Mouse (Mus musculus): Measurements from ENCODE around the gene Gm3173.
"Not testable (repeated sequence)": the region's sequence is repeated elsewhere in the genome, so short reads cannot be mapped to it uniquely, and the experiment has no call there.

Gm3173 gene

GRCm38 (mm10) chr14:4430692-4431091, at the start of gene Gm3173:
Gm3173 (plus strand) TSS chr14:4430992.
- DNase-seq (ENCODE audit: low spot score): not testable (repeated sequence)

- DNase-seq (ENCODE audit: low spot score): not testable (repeated sequence)
These were observed 45.2 kb upstream of the Gm3173 start for GRCm38 (mm10) chr14:4385606-4386005.

GRCm38 (mm10) chr14:4392841-4393530, 37.8 kb upstream of the Gm3173 start:
- DNase-seq (ENCODE audit: low spot score): not testable (repeated sequence)

- DNase-seq (ENCODE audit: low spot score): not testable (repeated sequence)
These were observed 33.6 kb upstream of the Gm3173 start, which contains the start of gene Gm3159 for GRCm38 (mm10) chr14:4397226-4397625. Gm3159 (plus strand) TSS chr14:4397526.

GRCm38 (mm10) chr14:4398624-4399023, 32.2 kb upstream of the Gm3173 start:
- DNase-seq (ENCODE audit: low spot score): not testable (repeated sequence)

GRCm38 (mm10) chr14:4400115-4400789, 30.5 kb upstream of the Gm3173 start:
- DNase-seq (ENCODE audit: low spot score): not testable (repeated sequence)

GRCm38 (mm10) chr14:4401245-4401644, 29.5 kb upstream of the Gm3173 start:
- not testable (repeated sequence) for DNase-seq (ENCODE audit: low spot score)

- DNase-seq (ENCODE audit: low spot score): not testable (repeated sequence)
These were observed 27.0 kb upstream of the Gm3173 start for GRCm38 (mm10) chr14:4403840-4404239.

- DNase-seq (ENCODE audit: low spot score): not testable (repeated sequence)
These were observed 20.9 kb upstream of the Gm3173 start for GRCm38 (mm10) chr14:4409939-4410338.

- peak; percentile 38 for DNase-seq (ENCODE audit: low spot score)
These were observed 15.6 kb upstream of the Gm3173 start, which contains the start of gene Gm3164 for GRCm38 (mm10) chr14:4414965-4415835. Gm3164 (plus strand) TSS chr14:4415448.

- not testable (repeated sequence) for DNase-seq (ENCODE audit: low spot score)
These were observed 50.7 kb downstream of the Gm3173 start, which contains the start of gene Gm3182 for GRCm38 (mm10) chr14:4481445-4481844. Gm3182 (plus strand) TSS chr14:4481745.

GRCm38 (mm10) chr14:4499425-4499824, 68.6 kb downstream of the Gm3173 start:
- DNase-seq (ENCODE audit: low spot score): not testable (repeated sequence)

GRCm38 (mm10) chr14:4555105-4555504, 124.3 kb downstream of the Gm3173 start, which contains the start of gene Gm3047:
Gm3047 (plus strand) TSS chr14:4555405.
- DNase-seq (ENCODE audit: low spot score): not testable (repeated sequence)

Data from testis, postnatal 14 days (tissue).